Mouse (Mus musculus) kidney, postnatal 4 days (tissue): Measurements from ENCODE around the gene Fam160a1.
A peak's percentile ranks its signal among the peaks of the same experiment; 100 is the strongest.

Experiments used
- DNase-seq, 2 experiments: peaks; one replicate each; pipeline ENCODE4 v3.0.0; 2021; ENCODE audit warnings: mixed read lengths in 2 of 2

Gene Fam160a1

GRCm38 (mm10) chr3:85817191-85817590 is at the start of gene Fam160a1:
Fam160a1 (minus strand) TSS chr3:85817291.
- no peak for DNase-seq

GRCm38 (mm10) chr3:85863996-85864395 is 46.9 kb upstream of the Fam160a1 start:
- DNase-seq: peak in 1 of 2 experiments; percentile 8

GRCm38 (mm10) chr3:85862886-85863285 is 45.8 kb upstream of the Fam160a1 start:
- DNase-seq: no peak

- no peak for DNase-seq
These were observed 43.9 kb upstream of the Fam160a1 start for GRCm38 (mm10) chr3:85860996-85861395.

GRCm38 (mm10) chr3:85859311-85859710 is 42.2 kb upstream of the Fam160a1 start:
- DNase-seq: no peak

GRCm38 (mm10) chr3:85858140-85859135 is 41.3 kb upstream of the Fam160a1 start:
- DNase-seq: no peak

GRCm38 (mm10) chr3:85857083-85857482 is 40.0 kb upstream of the Fam160a1 start:
- no peak for DNase-seq

GRCm38 (mm10) chr3:85855947-85856346 is 38.9 kb upstream of the Fam160a1 start:
- DNase-seq: no peak

GRCm38 (mm10) chr3:85855043-85855442 is 38.0 kb upstream of the Fam160a1 start:
- no peak for DNase-seq

GRCm38 (mm10) chr3:85854143-85854542 is 37.1 kb upstream of the Fam160a1 start:
- DNase-seq: no peak

- DNase-seq: no peak
These were observed 36.6 kb upstream of the Fam160a1 start for GRCm38 (mm10) chr3:85853715-85854114.

GRCm38 (mm10) chr3:85850079-85850478 is 33.0 kb upstream of the Fam160a1 start:
- DNase-seq: no peak

GRCm38 (mm10) chr3:85846316-85846715 is 29.2 kb upstream of the Fam160a1 start:
- DNase-seq: no peak

- DNase-seq: no peak
These were observed 28.2 kb upstream of the Fam160a1 start for GRCm38 (mm10) chr3:85845341-85845740.

GRCm38 (mm10) chr3:85842881-85843218 is 25.8 kb upstream of the Fam160a1 start:
- DNase-seq: peak; percentile 22 to 30

- peak in 1 of 2 experiments; percentile 29 for DNase-seq
These were observed 25.2 kb upstream of the Fam160a1 start for GRCm38 (mm10) chr3:85842177-85842880.

GRCm38 (mm10) chr3:85841454-85842176 is 24.5 kb upstream of the Fam160a1 start:
- no peak for DNase-seq

- DNase-seq: no peak
These were observed 16.5 kb upstream of the Fam160a1 start for GRCm38 (mm10) chr3:85833627-85834026.

- peak; percentile 11 to 27 for DNase-seq
These were observed 15.5 kb upstream of the Fam160a1 start for GRCm38 (mm10) chr3:85832490-85833155.

GRCm38 (mm10) chr3:85831785-85832184 is 14.7 kb upstream of the Fam160a1 start:
- peak; percentile 5 to 17 for DNase-seq

- peak; percentile 20 to 39 for DNase-seq
These were observed 12.0 kb upstream of the Fam160a1 start for GRCm38 (mm10) chr3:85829047-85829446.

GRCm38 (mm10) chr3:85827815-85828214 is 10.7 kb upstream of the Fam160a1 start:
- DNase-seq: peak; percentile 8 to 30
